Mouse (Mus musculus) C2C12 (cell line): ENCODE measurements around the gene Gnai1.

Experiments
- CTCF ChIP-seq: IDR thresholded peaks from one replicate; pipeline ENCODE4 v1.5.1; 2011; ENCODE audit not compliant: control insufficient read depth, insufficient read depth, insufficient read length
- MAX ChIP-seq: IDR thresholded peaks from one replicate; pipeline ENCODE4 v1.6.1; 2011; ENCODE audit warnings: mild to moderate bottlenecking, control low read depth
- MYOD1 ChIP-seq: IDR thresholded peaks from one replicate; pipeline ENCODE4 v1.6.1; 2011; ENCODE audit warnings: low read depth; ENCODE audit not compliant: control insufficient read depth, insufficient read length
- MYOG ChIP-seq: IDR thresholded peaks from one replicate; pipeline ENCODE4 v1.6.1; 2011; ENCODE audit not compliant: control insufficient read depth, insufficient read length; ENCODE audit errors: extremely low read depth
- USF1 ChIP-seq: IDR thresholded peaks from one replicate; pipeline ENCODE4 v1.6.1; 2011; ENCODE audit warnings: low read depth, mild to moderate bottlenecking, control low read depth, moderate library complexity

GRCm38 (mm10) chr5:18367864-18368263 lies 7.7 kb upstream of the Gnai1 start:
- TF ChIP-seq USF1 (no peak), CTCF (no peak), MAX (no peak), MYOG (no peak), MYOD1 (no peak)
